Mouse (Mus musculus): Measurements from ENCODE around the gene Itga7. TPM values are rescaled to one million over a fixed set of nuclear protein-coding genes. Genes with fewer than 3 reads are reported as not detected.

The Itga7 gene
- polyA plus RNA-seq (2012; rRNA removed; ENCODE audit: low replicate concordance), result 89.8 and 101 TPM in 2 replicates

DNA sequence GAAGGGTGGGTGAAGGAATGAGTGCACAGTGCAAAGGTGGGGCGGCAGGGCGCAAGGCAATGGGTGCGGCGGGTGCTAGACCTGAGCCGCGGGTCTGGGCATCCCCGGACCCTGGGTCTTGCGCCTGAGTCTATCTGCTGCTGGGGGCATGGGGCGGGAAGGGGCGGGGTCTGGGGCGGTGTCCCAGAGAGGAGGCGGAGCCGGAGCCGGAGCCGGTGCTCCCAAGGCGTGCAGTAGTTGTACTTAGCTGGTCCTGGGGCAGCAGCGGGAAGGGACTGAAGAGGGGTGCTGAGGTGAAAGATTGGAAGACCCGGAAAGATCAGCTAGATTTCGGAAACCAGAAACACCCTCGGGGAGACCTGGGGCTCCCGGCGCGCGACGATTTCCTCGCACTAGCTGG lies at the start of gene Itga7:
Gene Itga7, plus strand, starts transcription at position 245 of the 400 bp plus-strand sequence.

DNA sequence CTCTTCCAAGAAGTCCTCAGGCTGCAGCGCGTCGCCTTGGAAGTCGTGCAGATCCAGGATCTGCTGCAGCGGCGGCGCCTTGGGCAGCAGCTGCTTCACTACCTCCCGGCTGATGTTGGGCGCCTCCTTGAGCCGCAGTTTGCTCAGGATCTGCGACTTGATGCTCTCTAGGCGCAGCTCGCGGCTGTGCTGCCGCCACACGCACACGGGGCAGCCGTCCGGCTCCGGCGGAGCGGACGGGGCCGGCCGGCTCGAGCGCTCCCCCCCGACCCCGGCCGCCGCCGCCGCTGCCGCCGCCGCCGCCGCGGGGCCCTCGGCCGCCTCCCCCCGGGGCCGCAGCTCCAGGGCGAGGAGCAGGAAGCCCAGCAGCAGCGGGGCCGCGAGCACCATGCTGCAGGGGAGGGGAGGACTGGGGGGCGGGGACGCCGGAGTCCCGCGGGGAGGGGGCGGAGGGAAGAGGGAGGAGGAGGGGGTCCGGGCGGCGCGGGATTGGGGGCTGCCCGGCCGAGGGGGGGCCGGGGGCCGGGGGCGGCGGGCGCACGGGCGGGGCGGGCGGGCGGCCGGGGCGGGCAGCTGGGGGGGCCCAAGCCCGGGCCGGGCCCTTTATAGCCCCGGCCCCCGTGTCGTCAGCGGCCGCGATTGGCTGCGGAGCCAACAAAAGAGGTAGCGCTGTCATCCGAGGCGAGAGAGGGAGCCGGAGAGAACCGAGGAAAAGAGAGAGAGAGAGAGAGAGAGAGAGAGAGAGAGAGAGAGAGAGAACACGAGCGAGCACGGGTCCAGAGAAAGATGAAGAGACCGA lies 42.1 kb upstream of the Itga7 start, which contains the start of gene Gdf11:
Gene Gdf11, minus strand, starts transcription at position 423 of the 799 bp plus-strand sequence.

DNA sequence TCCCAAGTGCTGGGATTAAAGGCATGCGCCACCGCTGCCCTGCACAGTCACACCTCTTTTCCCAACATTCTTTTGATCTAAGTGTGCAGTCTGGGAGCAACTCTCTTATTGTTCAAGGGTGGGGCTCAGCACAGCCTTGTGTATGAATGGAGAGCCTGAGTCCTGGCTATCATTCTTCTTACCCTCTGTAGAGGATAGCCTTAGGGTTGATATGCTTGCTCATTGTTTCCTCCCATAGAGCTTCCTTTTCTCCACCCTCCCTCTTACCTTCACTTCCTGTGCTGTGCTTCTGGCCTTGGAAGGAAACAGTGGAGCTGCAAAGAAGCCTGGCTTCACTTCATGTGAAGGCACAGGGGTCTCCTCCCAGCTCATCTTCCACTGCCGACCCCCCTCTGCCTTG lies 32.9 kb upstream of the Itga7 start, which contains the start of gene Cd63:
Gene Cd63, plus strand, starts transcription at position 292 of the 400 bp plus-strand sequence.

DNA sequence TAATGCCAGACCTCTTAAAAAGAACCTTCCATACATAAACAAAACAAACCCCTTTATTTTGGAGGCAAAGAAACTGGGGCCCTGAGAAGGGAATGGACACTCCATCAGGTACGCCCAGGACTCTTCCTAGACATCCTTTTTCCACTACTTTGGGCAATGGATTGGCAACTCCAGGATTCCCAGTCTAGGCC lies 10.9 kb upstream of the Itga7 start, which contains the start of gene Rdh5:
Gene Rdh5, minus strand, starts transcription at position 67 of the 191 bp plus-strand sequence.

DNA sequence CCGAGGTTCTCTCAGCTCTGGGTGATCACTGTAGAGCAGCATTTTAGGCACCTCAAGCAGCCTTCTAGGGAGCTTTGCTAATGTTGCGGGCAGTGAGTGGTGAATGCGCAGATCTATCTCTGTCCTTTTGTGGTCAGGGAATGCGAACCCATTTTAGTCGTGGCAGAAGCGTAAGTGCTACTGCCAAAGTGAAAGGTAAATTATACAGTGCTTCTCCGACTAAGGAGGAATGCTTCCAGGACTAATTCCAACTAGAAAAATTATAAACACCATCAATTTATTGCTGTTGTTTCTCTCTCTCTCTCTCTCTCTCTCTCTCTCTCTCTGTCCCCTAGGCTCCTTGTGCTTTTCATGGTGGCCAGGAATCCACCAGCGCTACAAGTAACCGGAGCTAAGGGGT lies 9.7 kb upstream of the Itga7 start, which contains the start of gene Bloc1s1:
Gene Bloc1s1, minus strand, starts transcription at position 101 of the 400 bp plus-strand sequence.

DNA sequence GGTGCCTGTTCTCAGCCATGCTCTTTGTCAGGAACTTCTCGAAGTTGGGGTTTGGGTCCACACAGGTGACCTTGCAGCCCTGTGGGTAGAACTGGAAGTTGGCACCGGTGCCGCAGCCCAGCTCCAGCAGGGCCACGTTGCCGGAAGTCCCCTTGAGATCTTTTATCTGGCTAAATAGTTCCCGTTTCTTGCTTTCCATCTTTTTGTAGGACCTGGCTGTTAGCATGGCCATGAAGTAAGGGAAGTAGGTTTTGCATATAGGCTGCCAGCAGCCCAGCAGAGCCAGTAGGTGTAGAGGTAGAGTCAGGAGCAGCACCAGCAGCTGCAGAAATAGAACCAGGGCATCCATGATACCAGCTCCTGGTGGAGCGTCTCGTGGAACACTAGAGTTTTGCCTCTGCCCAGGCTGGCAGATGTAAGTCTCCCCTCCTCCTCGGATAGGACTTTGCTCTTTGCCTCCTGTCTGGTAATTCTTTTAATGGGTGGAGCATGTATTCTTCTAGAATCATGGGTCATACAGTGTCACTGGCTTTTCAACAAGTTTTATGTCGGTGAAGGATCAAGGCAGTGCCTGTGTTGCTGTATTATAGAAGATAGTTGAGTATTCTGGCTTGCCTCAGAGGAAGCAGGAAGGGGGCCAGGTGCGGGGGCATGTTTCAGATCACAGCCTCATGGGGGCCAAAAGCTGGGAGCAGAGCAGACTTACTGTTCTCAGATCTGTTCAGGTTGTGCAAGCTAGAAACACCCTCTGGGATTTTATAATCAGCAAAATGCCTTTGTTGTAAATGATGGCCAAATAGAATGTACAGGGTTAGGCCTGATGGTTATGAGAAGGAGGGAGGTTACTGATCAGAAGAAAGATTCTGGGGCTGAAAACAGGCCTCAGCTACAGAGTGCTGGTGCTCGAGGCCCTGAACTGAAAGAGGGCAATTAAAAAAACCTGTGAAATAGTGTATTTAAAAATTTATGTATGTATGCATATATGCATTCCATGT lies 27.3 kb downstream of the Itga7 start, which contains the start of gene Mettl7b:
Gene Mettl7b, minus strand, starts transcription at position 399 of the 995 bp plus-strand sequence.

DNA sequence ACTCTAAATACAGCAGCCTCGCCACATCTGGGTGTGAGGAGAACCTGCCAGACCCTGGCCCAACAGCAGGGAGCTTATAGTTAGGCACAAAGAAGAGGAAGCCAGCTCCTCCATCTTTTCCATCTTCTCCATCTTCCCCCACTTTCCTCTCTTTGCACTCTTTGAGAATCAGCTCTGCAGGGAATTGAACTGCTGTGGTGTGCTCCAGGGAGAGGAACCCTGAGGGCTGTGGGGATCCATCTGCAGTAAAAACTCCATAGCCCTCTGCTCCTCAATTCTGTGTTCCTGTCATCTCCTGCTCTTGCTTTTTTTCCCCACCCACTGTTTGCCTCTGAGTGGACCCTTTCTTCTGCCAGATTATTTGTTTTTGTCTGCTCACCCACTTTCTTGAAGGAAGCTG lies 55.5 kb downstream of the Itga7 start, which contains the start of gene Olfr9:
Gene Olfr9, plus strand, starts transcription at position 301 of the 400 bp plus-strand sequence.

Other genes starting within 250 kb of the Itga7 start
- gene Rab5b, start 237.6 kb upstream of the Itga7 start, polyA plus RNA-seq (2012; rRNA removed; ENCODE audit: low replicate concordance), result 65.8 and 127 TPM in 2 replicates
- gene Pmel, start 229.6 kb upstream of the Itga7 start, polyA plus RNA-seq (2012; rRNA removed; ENCODE audit: low replicate concordance), result 1.0 and 2.3 TPM in 2 replicates
- 18.0 and 31.1 TPM in 2 replicates for gene Cdk2, start 228.8 kb upstream of the Itga7 start, polyA plus RNA-seq (2012; rRNA removed; ENCODE audit: low replicate concordance)
- gene Dgka, start 189.0 kb upstream of the Itga7 start, polyA plus RNA-seq (2012; rRNA removed; ENCODE audit: low replicate concordance), result 113 and 118 TPM in 2 replicates
- gene Pym1, start 185.9 kb upstream of the Itga7 start, polyA plus RNA-seq (2012; rRNA removed; ENCODE audit: low replicate concordance), result 21.3 and 30.1 TPM in 2 replicates
- 27.6 and 57.1 TPM in 2 replicates for gene Mmp19, start 142.9 kb upstream of the Itga7 start, polyA plus RNA-seq (2012; rRNA removed; ENCODE audit: low replicate concordance)
- gene Dnajc14, start 129.8 kb upstream of the Itga7 start, polyA plus RNA-seq (2012; rRNA removed; ENCODE audit: low replicate concordance), result 11.9 and 12.7 TPM in 2 replicates
- 26.8 and 30.4 TPM in 2 replicates for gene Tmem198b, start 129.4 kb upstream of the Itga7 start, polyA plus RNA-seq (2012; rRNA removed; ENCODE audit: low replicate concordance)
- gene Sarnp, start 116.5 kb upstream of the Itga7 start, polyA plus RNA-seq (2012; rRNA removed; ENCODE audit: low replicate concordance), result 3.2 and 13.4 TPM in 2 replicates
- gene Ormdl2, start 112.2 kb upstream of the Itga7 start, polyA plus RNA-seq (2012; rRNA removed; ENCODE audit: low replicate concordance), result 33.3 and 73.8 TPM in 2 replicates
- 3.6 and 4.9 TPM in 2 replicates for gene Gdf11, start 42.1 kb upstream of the Itga7 start, polyA plus RNA-seq (2012; rRNA removed; ENCODE audit: low replicate concordance)
- 91.7 and 140 TPM in 2 replicates for gene Cd63, start 32.8 kb upstream of the Itga7 start, polyA plus RNA-seq (2012; rRNA removed; ENCODE audit: low replicate concordance)
- gene Rdh5, start 10.9 kb upstream of the Itga7 start, polyA plus RNA-seq (2012; rRNA removed; ENCODE audit: low replicate concordance), result 36.7 and 39.7 TPM in 2 replicates
- 183 and 190 TPM in 2 replicates for gene Bloc1s1, start 9.8 kb upstream of the Itga7 start, polyA plus RNA-seq (2012; rRNA removed; ENCODE audit: low replicate concordance)
- 3.5 and 4.1 TPM in 2 replicates for gene Mettl7b, start 27.2 kb downstream of the Itga7 start, polyA plus RNA-seq (2012; rRNA removed; ENCODE audit: low replicate concordance)
- not detected in 2 replicates for gene Olfr9, start 55.6 kb downstream of the Itga7 start, polyA plus RNA-seq (2012; rRNA removed; ENCODE audit: low replicate concordance)
- not detected in 2 replicates for gene Olfr763, start 77.0 kb downstream of the Itga7 start, polyA plus RNA-seq (2012; rRNA removed; ENCODE audit: low replicate concordance)
- not detected in 2 replicates for gene Olfr764-ps1, start 106.1 kb downstream of the Itga7 start, polyA plus RNA-seq (2012; rRNA removed; ENCODE audit: low replicate concordance)
- not detected in 2 replicates for gene Olfr765, start 116.2 kb downstream of the Itga7 start, polyA plus RNA-seq (2012; rRNA removed; ENCODE audit: low replicate concordance)
- not detected in 2 replicates for gene Olfr766-ps1, start 135.2 kb downstream of the Itga7 start, polyA plus RNA-seq (2012; rRNA removed; ENCODE audit: low replicate concordance)
- gene Olfr767, start 149.1 kb downstream of the Itga7 start, polyA plus RNA-seq (2012; rRNA removed; ENCODE audit: low replicate concordance), result not detected in 2 replicates
- gene Olfr768, start 165.6 kb downstream of the Itga7 start, polyA plus RNA-seq (2012; rRNA removed; ENCODE audit: low replicate concordance), result not detected in 2 replicates
- gene Olfr769, start 184.0 kb downstream of the Itga7 start, polyA plus RNA-seq (2012; rRNA removed; ENCODE audit: low replicate concordance), result not detected in 2 replicates
- not detected in 2 replicates for gene Olfr770, start 205.2 kb downstream of the Itga7 start, polyA plus RNA-seq (2012; rRNA removed; ENCODE audit: low replicate concordance)
- gene Olfr771, start 230.9 kb downstream of the Itga7 start, polyA plus RNA-seq (2012; rRNA removed; ENCODE audit: low replicate concordance), result not detected in 2 replicates
- gene Olfr772, start 244.1 kb downstream of the Itga7 start, polyA plus RNA-seq (2012; rRNA removed; ENCODE audit: low replicate concordance), result not detected in 2 replicates

All from mammary gland, adult 2 months (tissue).